In the genomic region with DNA sequence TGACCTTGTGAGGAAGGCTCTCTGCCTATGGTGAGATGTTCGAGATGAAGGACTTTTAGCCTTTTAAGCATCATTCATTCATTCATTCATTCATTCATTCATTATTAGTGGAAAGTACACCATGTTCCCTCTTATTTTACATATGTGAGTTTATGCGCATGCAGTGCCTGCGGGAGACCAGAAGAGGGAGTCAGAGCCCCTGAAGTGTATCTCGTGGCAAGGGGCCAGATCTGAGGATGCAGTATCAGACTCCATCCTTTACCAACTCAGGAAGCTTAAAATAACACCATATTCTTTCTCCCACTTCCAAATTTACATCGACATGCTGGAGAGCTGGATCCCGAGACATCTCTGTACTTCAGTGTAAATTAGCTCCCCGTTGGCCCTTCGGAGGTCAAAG, we compare ENCODE assay signal across 13 mouse cellular contexts.
A peak's percentile ranks its signal among the peaks of the same experiment; 100 is the strongest.
DNase-seq lines count a peak whose midpoint lies in the region; ATAC-seq and TF ChIP-seq lines count a peak whose summit lies in the region.
"Had no signal": no experiment of that assay in that cellular context is flagged by ENCODE, and none has a peak within 500 bp of the region (broad histone marks: within the 10 kb centered on the region; RNA-seq: fewer than 3 reads in every experiment).

No protein-coding gene starts in this region.

- peak; percentile 3 for DNase-seq in cerebellum, adult 9-10 months
- DNase-seq in cerebellum, adult 9-11 months = no peak
- DNase-seq in kidney, postnatal 4 days = peak; percentile 47 to 59
- DNase-seq in right cerebral cortex, adult 2 months (ENCODE audit: low spot score in 2 of 2) = peak; percentile 30 to 33
- DNase-seq in right cerebral cortex, postnatal 36 days (ENCODE audit: low spot score in 2 of 2) = no peak
- no peak for DNase-seq in stomach, postnatal 0 days (ENCODE audit: low spot score)
- DNase-seq in gastrocnemius, postnatal 36 days = no peak
- DNase-seq: B cell, adult 2 months; cerebellum, adult 11 months; liver, embryonic 13.5 days had no signal

- H3K27ac ChIP-seq in kidney, embryonic 16.5 days (ENCODE audit: low read length) = no peak overlapping the region
- no peak overlapping the region for H3K27ac ChIP-seq in stomach, postnatal 0 days (replicated peaks)
- H3K27ac ChIP-seq: hindbrain, embryonic 10.5 days; liver, embryonic 13.5 days; midbrain, embryonic 15.5 days had no signal

- peaks cover 37% of the 10 kb centered on the region for H3K4me1 ChIP-seq in kidney, embryonic 16.5 days (ENCODE audit: insufficient read depth, low read length)
- peaks cover 14% of the 10 kb centered on the region for H3K4me1 ChIP-seq in stomach, postnatal 0 days (replicated peaks; ENCODE audit: control insufficient read depth, insufficient read depth)

- peak; percentile 70 for TF ChIP-seq CTCF in stomach, postnatal 0 days (IDR thresholded peaks at IDR 0.05; ENCODE audit: low read depth)

- intact Hi-C loops in gastrocnemius, postnatal 36 days (cut with DNase I) = no loop called here

- TF ChIP-seq EP300 in stomach, postnatal 0 days (optimal IDR thresholded peaks at IDR 0.05) = no peak

- no peak for ATAC-seq in kidney, embryonic 16.5 days (ENCODE audit: low FRiP score, low TSS enrichment)
- ATAC-seq in stomach, postnatal 0 days (ENCODE audit: low FRiP score, low TSS enrichment) = no peak
- ATAC-seq: midbrain, embryonic 15.5 days had no signal

- H3K36me3 ChIP-seq in kidney, embryonic 16.5 days (ENCODE audit: insufficient read depth, low read length) = no peaks in the 10 kb centered on the region
- no peaks in the 10 kb centered on the region for H3K36me3 ChIP-seq in stomach, postnatal 0 days (ENCODE audit: control insufficient read depth, insufficient read depth, low read length)
- H3K36me3 ChIP-seq: liver, embryonic 13.5 days; midbrain, embryonic 15.5 days had no signal

- no peak overlapping the region for H3K9ac ChIP-seq in kidney, embryonic 16.5 days (replicated peaks; ENCODE audit: low read length)
- H3K9ac ChIP-seq in stomach, postnatal 0 days (ENCODE audit: low read length) = no peak overlapping the region
- H3K9ac ChIP-seq: liver, embryonic 13.5 days; midbrain, embryonic 15.5 days had no signal

- no peak overlapping the region for H3K4me2 ChIP-seq in kidney, embryonic 16.5 days (replicated peaks; ENCODE audit: low read depth, low read length)
- H3K4me2 ChIP-seq in stomach, postnatal 0 days (replicated peaks; ENCODE audit: low read depth) = no peak overlapping the region
- H3K4me2 ChIP-seq: liver, embryonic 13.5 days; midbrain, embryonic 15.5 days had no signal

- H3K4me3 ChIP-seq in kidney, embryonic 16.5 days (ENCODE audit: low read length) = no peak overlapping the region
- H3K4me3 ChIP-seq in stomach, postnatal 0 days (ENCODE audit: low read depth, low read length) = no peak overlapping the region
- H3K4me3 ChIP-seq: hindbrain, embryonic 10.5 days; liver, embryonic 13.5 days; midbrain, embryonic 15.5 days had no signal

- no peaks in the 10 kb centered on the region for H3K9me3 ChIP-seq in kidney, embryonic 16.5 days (ENCODE audit: low read length)
- H3K9me3 ChIP-seq in stomach, postnatal 0 days (ENCODE audit: control insufficient read depth, low read length) = no peaks in the 10 kb centered on the region
- H3K9me3 ChIP-seq: hindbrain, embryonic 10.5 days; liver, embryonic 13.5 days; midbrain, embryonic 15.5 days had no signal

- H3K27me3 ChIP-seq in kidney, embryonic 16.5 days (ENCODE audit: insufficient read depth, low read length) = no peaks in the 10 kb centered on the region
- H3K27me3 ChIP-seq in stomach, postnatal 0 days (ENCODE audit: control insufficient read depth, insufficient read depth, low read length) = no peaks in the 10 kb centered on the region
- H3K27me3 ChIP-seq: liver, embryonic 13.5 days; midbrain, embryonic 15.5 days had no signal

- WGBS in kidney, embryonic 16.5 days = 87% methylated on average over 8 of the region's 8 CpGs
- WGBS in stomach, postnatal 0 days = 85% methylated on average over 8 of the region's 8 CpGs

Comparison
In these comparisons a context has a peak if more than half of its experiments do, and no peak if none do; other contexts are left out.
1. DNase-seq: peak in cerebellum, adult 9-10 months (single experiment), kidney, postnatal 4 days (2 of 2) and right cerebral cortex, adult 2 months (2 of 2); none in cerebellum, adult 9-11 months (single experiment), right cerebral cortex, postnatal 36 days (0 of 2), stomach, postnatal 0 days (single experiment) and gastrocnemius, postnatal 36 days (0 of 2).